Mouse (Mus musculus) urinary bladder, adult 18-20 months (tissue): Measurements from ENCODE around the gene Spout1.
A peak's percentile ranks its signal among the peaks of the same experiment; 100 is the strongest.
"Not testable (repeated sequence)": the region's sequence is repeated elsewhere in the genome, so short reads cannot be mapped to it uniquely, and the experiment has no call there.

Experiments used
- DNase-seq, 2 experiments: peaks; one replicate each; pipeline ENCODE4 v3.0.0; 2022; ENCODE audit warnings: low spot score in 2 of 2, mixed read lengths in 2 of 2

Gene Spout1

DNA sequence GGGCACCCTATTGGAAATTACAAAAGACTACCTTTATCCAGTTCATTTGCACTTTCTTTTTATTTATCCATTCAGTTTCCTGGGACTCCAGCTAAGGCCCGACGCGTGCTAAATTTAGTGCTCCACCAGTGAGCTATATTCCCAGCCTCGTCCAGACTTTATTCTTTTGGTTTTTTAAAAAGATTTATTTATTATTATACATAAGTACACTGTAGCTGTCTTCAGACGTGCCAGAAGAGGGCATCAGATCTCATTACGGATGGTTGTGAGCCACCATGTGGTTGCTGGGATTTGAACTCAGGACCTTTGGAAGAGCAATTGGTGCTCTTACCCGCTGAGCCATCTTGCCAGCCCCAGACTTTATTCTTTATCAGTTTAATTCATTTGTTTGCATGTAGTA, 452 bp upstream of the Spout1 start:
- DNase-seq = not testable (repeated sequence)

- DNase-seq = no peak
Measured at GRCm38 (mm10) chr2:30176561-30176960, 1.7 kb downstream of the Spout1 start.

DNA sequence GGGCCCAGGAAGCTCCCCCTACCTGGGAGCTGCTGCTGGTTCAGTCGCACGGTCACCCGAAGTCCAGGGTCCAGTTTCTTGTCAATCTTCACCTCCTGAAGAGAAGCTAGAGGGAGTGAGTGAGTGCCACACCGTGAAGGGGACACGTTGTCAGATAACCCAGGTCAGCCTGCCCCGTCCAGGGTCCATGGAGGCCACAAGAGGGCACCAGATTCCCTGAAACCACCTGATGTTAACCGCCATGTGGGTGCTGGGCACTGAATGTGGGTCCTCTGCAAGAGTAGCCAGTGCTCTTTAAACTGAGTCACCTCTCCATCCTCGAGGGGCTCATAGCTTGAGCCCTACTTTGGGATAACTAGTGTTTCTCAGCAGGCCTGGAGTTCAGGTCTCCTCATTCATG, 2.4 kb downstream of the Spout1 start:
- no peak for DNase-seq

DNA sequence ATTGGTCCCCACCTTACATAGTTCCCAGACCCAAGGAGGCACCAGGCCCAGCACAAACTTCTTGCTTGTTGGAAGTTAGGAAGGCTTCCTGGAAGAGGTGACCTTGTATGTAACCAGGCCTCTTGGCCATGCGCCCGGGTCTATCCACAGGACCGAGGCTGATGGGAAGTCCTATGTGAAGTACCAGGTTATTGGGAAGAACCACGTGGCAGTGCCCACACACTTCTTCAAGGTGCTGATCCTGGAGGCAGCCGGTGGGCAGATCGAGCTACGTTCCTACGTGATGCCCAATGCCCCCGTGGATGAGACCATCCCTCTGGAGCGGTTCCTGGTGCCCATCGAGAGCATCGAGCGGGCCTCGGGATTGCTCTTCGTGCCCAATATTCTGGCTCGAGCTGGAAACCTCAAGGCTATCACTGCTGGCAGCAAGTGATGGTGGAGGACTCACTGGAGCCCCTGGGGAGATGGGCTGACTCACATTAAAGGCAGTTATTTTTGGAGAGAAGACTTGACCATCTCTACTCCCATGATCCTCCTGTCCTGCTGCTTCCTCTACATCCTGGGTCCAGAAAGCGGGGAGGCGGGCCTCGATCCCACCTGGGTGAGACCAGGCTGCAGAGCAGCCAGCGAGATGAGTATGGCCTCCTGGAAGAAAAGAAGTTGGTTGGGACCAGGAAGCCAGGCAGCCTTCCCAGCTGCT, 4.6 kb downstream of the Spout1 start:
- no peak for DNase-seq

GRCm38 (mm10) chr2:30171997-30172382, 6.3 kb downstream of the Spout1 start:
- DNase-seq = no peak

- DNase-seq = peak; percentile 76 to 80
Measured at GRCm38 (mm10) chr2:30171371-30171996, 6.8 kb downstream of the Spout1 start, which contains the start of gene Endog. Gene Endog, plus strand, starts transcription at chr2:30171493.

DNA sequence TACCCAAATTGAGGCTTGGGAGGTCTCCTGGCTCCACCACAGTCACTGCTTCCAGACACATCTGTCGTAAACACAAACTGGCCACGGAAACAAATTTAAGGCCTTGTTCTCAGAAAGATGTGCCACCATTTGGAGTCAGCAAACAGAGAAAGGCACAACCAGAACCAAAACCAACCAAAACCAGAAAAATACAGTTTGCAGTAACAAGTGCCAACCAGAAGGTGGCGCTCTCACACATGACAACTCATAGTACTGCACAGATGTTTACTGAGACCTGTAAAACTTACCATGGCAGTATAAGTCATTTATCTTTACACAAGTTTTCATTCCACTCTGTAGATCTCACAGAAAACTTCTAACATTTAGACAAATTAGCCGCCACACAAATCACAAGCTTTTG, 11.6 kb downstream of the Spout1 start:
- no peak for DNase-seq

DNA sequence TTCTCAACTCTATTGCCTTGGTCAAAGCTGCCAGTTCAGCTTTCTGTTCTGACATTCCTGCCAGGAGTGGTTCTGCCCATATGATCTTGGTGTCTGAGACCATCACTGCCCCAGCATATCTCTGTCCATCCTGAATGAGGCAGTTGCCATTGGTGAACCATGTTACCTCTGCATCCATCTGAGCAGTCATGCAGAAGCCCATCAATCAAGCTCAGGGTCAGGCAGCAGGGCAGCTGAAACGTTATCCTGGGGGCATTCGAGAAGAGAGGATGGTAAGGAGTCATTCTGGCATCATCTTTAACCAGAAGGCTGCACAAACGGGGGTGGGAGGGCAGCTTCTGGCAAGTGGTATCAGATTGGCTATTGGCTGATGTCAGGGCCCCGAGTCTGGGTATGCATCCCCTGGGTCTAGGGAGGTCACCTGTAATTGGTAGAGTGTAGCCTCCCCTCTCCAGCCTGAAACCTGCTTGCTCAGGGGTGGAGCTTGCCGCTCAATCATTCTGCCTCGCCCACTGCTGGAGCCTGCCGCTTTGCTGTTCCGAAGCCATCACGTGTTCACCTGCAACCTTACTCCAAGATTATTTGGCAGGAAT, 13.8 kb downstream of the Spout1 start:
- no peak for DNase-seq

DNA sequence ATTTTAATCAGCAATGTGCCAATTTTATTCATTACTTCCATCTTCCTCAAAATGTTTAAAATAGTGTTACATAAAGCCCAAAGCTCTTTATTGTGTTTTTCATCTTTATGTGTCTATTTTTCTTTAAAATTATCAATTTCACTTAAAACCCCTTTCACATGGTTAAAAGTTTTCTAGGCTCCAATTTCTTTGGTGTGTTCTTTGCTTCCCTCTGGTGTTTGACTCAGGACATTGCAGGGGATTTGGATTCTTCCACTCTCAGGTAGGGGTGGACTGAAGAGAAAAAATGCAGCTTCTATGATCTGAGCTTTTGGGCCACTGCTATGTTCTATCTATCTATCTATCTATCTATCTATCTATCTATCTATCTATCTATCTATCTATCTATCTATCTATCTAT, 16.4 kb downstream of the Spout1 start:
- DNase-seq = no peak

DNA sequence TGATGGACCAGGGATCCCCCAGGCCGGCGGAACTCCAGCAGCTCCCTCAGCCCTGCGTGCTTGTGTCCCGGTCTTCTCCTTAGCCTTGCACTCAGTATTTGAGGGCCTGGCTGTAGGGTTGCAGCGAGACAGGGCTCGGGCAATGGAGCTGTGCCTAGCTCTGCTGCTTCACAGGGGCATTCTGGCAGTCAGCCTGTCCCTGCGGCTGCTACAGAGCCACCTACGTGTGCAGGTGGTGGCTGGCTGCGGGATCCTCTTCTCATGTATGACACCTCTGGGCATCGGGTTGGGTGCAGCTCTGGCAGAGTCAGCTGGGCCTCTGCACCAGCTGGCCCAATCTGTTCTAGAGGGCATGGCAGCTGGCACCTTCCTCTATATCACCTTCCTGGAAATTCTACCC, 18.4 kb downstream of the Spout1 start:
- DNase-seq = not testable (repeated sequence)

DNA sequence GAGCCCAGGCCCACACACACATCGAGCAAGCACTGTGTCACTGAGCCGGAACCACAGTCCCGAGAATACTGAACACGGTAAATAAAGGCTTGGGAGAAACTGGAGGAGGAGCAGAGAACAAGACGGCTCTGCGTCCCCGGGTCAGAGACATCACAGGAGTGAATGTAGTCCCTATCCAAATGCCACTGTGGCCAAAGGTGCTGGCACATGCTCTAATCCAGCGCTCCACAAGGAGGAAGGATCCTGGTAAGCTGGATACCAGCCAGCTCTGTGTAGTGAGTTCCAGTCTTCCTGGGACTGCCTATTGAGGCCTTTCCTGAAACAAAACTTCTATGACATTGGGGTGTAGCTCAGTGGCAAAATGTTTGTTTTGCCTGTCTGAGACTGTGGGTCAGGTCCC, 25.6 kb downstream of the Spout1 start:
- no peak for DNase-seq

GRCm38 (mm10) chr2:30151840-30152239, 26.4 kb downstream of the Spout1 start:
- no peak for DNase-seq

- DNase-seq = peak in 1 of 2 experiments; percentile 39
Measured at GRCm38 (mm10) chr2:30147466-30147865, 30.8 kb downstream of the Spout1 start.

GRCm38 (mm10) chr2:30144436-30144835, 33.8 kb downstream of the Spout1 start:
- DNase-seq = no peak

- not testable (repeated sequence) for DNase-seq
Measured at GRCm38 (mm10) chr2:30140021-30140420, 38.2 kb downstream of the Spout1 start.

- no peak for DNase-seq
Measured at GRCm38 (mm10) chr2:30136458-30136857, 41.8 kb downstream of the Spout1 start.

DNA sequence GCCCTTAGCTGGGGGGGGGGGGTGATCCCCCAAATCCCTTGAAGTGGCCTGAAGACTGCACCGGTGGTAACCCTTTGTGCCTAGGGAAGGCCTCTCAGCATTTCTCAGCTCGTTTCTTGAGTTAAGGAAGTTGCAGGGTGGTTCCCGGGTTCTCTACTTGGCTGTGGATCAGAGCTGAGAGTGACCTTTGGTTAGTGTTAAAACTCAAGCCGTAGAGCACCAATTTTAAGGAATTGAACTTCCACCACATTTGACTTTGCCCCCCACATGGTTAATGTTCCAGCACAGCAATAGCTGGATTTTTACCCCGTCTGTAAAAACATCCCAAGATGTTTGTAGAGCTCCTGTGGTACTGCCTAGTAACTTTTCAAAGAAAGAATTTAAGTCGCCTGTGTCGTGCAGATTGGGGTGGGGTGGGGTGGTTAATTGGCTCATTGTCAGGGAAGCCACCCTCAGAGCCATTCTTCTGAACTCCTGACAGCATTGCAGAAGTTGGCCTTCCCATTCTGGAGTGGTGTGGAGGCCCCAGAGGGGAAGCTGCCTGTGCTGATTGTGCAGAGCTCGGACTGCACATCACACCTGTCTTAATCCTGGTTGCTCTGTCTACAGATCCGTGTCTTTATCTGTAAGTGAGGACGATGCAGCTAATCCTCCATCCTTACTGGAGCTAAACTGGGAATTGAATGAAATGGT, 43.2 kb downstream of the Spout1 start:
- DNase-seq = no peak

- DNase-seq = no peak
Measured at GRCm38 (mm10) chr2:30134378-30134711, 43.9 kb downstream of the Spout1 start.

GRCm38 (mm10) chr2:30133613-30134377, 44.5 kb downstream of the Spout1 start, which contains the start of gene Tbc1d13:
Gene Tbc1d13, plus strand, starts transcription at chr2:30133746.
- peak; percentile 96 to 99 for DNase-seq

- DNase-seq = peak in 1 of 2 experiments; percentile 17
Measured at GRCm38 (mm10) chr2:30132801-30133612, 45.3 kb downstream of the Spout1 start.

GRCm38 (mm10) chr2:30131240-30131639, 47.0 kb downstream of the Spout1 start:
- not testable (repeated sequence) for DNase-seq
